Mouse (Mus musculus) left cerebral cortex, adult 18-20 months (tissue): ENCODE results near the gene Olfr1328. TPM values are rescaled to one million over a fixed set of nuclear protein-coding genes. Genes with fewer than 3 reads are reported as not detected.
"Not testable (repeated sequence)": the region's sequence is repeated elsewhere in the genome, so short reads cannot be mapped to it uniquely, and the experiment has no call there.

Experiments used
- DNase-seq, 2 experiments: peaks; one replicate each; pipeline ENCODE4 v3.0.0; 2021 to 2022; ENCODE audit warnings: low spot score in 2 of 2, mixed read lengths in 1 of 2
- long read RNA-seq, 2 experiments: library from polyadenylated mRNA; stranded (forward); transcript quantifications; one replicate each; pipeline ENCODE4 v2.0.0; 2021
- total RNA-seq, 2 experiments: library from RNA; stranded (reverse); gene quantifications; 2 replicates each; pipeline ENCODE4 v1.2.3; 2021

Olfr1328 gene
- total RNA-seq = not detected
- long read RNA-seq, experiment 1 = 0 reads
- long read RNA-seq, experiment 2 = 0 reads

- DNase-seq = no peak
Measured at GRCm38 (mm10) chr4:118938512-118938911, at the start of gene Olfr1328. Gene Olfr1328 (minus strand): TSS chr4:118938612.

GRCm38 (mm10) chr4:118985291-118985690, 46.9 kb upstream of the Olfr1328 start:
- no peak for DNase-seq

GRCm38 (mm10) chr4:118973281-118973680, 34.9 kb upstream of the Olfr1328 start:
- no peak for DNase-seq

- DNase-seq = no peak
Measured at GRCm38 (mm10) chr4:118967711-118968110, 29.3 kb upstream of the Olfr1328 start.

GRCm38 (mm10) chr4:118961141-118961628, 22.8 kb upstream of the Olfr1328 start, which contains the start of gene Lao1:
Gene Lao1 (plus strand): TSS chr4:118961578.
- peak; percentile 2 to 15 for DNase-seq

GRCm38 (mm10) chr4:118958812-118959211, 20.4 kb upstream of the Olfr1328 start:
- no peak for DNase-seq

GRCm38 (mm10) chr4:118931326-118931725, 7.1 kb downstream of the Olfr1328 start:
- DNase-seq = not testable (repeated sequence)

GRCm38 (mm10) chr4:118917365-118917764, 21.0 kb downstream of the Olfr1328 start, which contains the start of gene Olfr1329:
Gene Olfr1329 (minus strand): TSS chr4:118917465.
- DNase-seq = not testable (repeated sequence)

- no peak for DNase-seq
Measured at GRCm38 (mm10) chr4:118901981-118902380, 36.4 kb downstream of the Olfr1328 start.

- no peak for DNase-seq
Measured at GRCm38 (mm10) chr4:118888297-118888696, 50.1 kb downstream of the Olfr1328 start, which contains the start of gene Olfr1330. Gene Olfr1330 (plus strand): TSS chr4:118888597.

Other genes starting within 250 kb of the Olfr1328 start
- not detected for gene Olfr1342, start 245.9 kb downstream of the Olfr1328 start, total RNA-seq
- not detected for gene Olfr1341, start 235.1 kb downstream of the Olfr1328 start, total RNA-seq
- gene Olfr1340, start 218.5 kb downstream of the Olfr1328 start, total RNA-seq = not detected
- gene Olfr1339, start 206.4 kb downstream of the Olfr1328 start, total RNA-seq = not detected
- gene Olfr1338, start 179.9 kb downstream of the Olfr1328 start, total RNA-seq = not detected
- gene Olfr1337, start 156.0 kb downstream of the Olfr1328 start, total RNA-seq = not detected
- not detected for gene Olfr1335, start 128.7 kb downstream of the Olfr1328 start, total RNA-seq
- gene Olfr1333, start 102.3 kb downstream of the Olfr1328 start, total RNA-seq = not detected
- not detected for gene Olfr1331, start 74.0 kb downstream of the Olfr1328 start, total RNA-seq
- gene Olfr1330, start 50.0 kb downstream of the Olfr1328 start, total RNA-seq = not detected
- not detected for gene Olfr1329, start 21.1 kb downstream of the Olfr1328 start, total RNA-seq
- gene Lao1, start 23.0 kb upstream of the Olfr1328 start, total RNA-seq = not detected
- 10 to 100 TPM; 75.2 to 91.1 TPM for gene Slc2a1, start 170.1 kb upstream of the Olfr1328 start, total RNA-seq
- 1 to 10 TPM; 6.2 to 7.5 TPM for gene Zfp691, start 235.6 kb upstream of the Olfr1328 start, total RNA-seq